Mouse (Mus musculus) urinary bladder, postnatal 36 days (tissue): Measurements from ENCODE around the gene Tmem220.
A peak's percentile ranks its signal among the peaks of the same experiment; 100 is the strongest.

Experiments used
- DNase-seq, 2 experiments: peaks; one replicate each; pipeline ENCODE4 v3.0.0; 2022; ENCODE audit warnings: low spot score in 2 of 2, mixed read lengths in 1 of 2

Tmem220 gene

GRCm38 (mm10) chr11:67061311-67061710, 36.4 kb downstream of the Tmem220 start:
- DNase-seq: no peak

- no peak for DNase-seq
Measured at GRCm38 (mm10) chr11:67062726-67063125, 37.8 kb downstream of the Tmem220 start.

- DNase-seq: no peak
Measured at GRCm38 (mm10) chr11:67067741-67068140, 42.8 kb downstream of the Tmem220 start.

- no peak for DNase-seq
Measured at GRCm38 (mm10) chr11:67072615-67073130, 47.7 kb downstream of the Tmem220 start.

- no peak for DNase-seq
Measured at GRCm38 (mm10) chr11:67075036-67075435, 50.1 kb downstream of the Tmem220 start.

GRCm38 (mm10) chr11:67076781-67077180, 51.8 kb downstream of the Tmem220 start:
- DNase-seq: no peak

- DNase-seq: no peak
Measured at GRCm38 (mm10) chr11:67077435-67077834, 52.5 kb downstream of the Tmem220 start.

- no peak for DNase-seq
Measured at GRCm38 (mm10) chr11:67078000-67078399, 53.0 kb downstream of the Tmem220 start, which contains the start of gene Myh3. Myh3 (plus strand) TSS chr11:67078300.

- DNase-seq: no peak
Measured at GRCm38 (mm10) chr11:67078888-67079287, 53.9 kb downstream of the Tmem220 start.

- no peak for DNase-seq
Measured at GRCm38 (mm10) chr11:67079740-67080139, 54.8 kb downstream of the Tmem220 start.

- peak; percentile 22 to 25 for DNase-seq
Measured at GRCm38 (mm10) chr11:67080168-67080567, 55.2 kb downstream of the Tmem220 start.

GRCm38 (mm10) chr11:67081125-67081649, 56.2 kb downstream of the Tmem220 start:
- DNase-seq: peak in 1 of 2 experiments; percentile 20

GRCm38 (mm10) chr11:67082188-67082587, 57.2 kb downstream of the Tmem220 start:
- DNase-seq: no peak

- DNase-seq: no peak
Measured at GRCm38 (mm10) chr11:67082793-67083192, 57.8 kb downstream of the Tmem220 start.

GRCm38 (mm10) chr11:67083239-67083638, 58.3 kb downstream of the Tmem220 start:
- DNase-seq: no peak

GRCm38 (mm10) chr11:67083712-67084340, 58.9 kb downstream of the Tmem220 start:
- no peak for DNase-seq
